Mouse (Mus musculus) CH12F3 (cell line): ENCODE results near the gene Myh1.

Experiments
- in situ Hi-C: fragments of 300-500 bp; cut with MboI; formaldehyde crosslinking; loops from 2 replicates; pipeline ENCODE4 v1.14.3; 2020; ENCODE audit warnings: low sequenced_read_pairs

Gene Myh1

GRCm38 (mm10) chr11:67229166-67229565, 29.3 kb downstream of the Myh1 start:
- in situ Hi-C loops, result no loop called here

GRCm38 (mm10) chr11:67229946-67230345, 30.1 kb downstream of the Myh1 start:
- in situ Hi-C loops, result loop anchor here (10.0 kb wide), 1 partner anchor 115 kb away; no protein-coding TSS in a partner anchor

- in situ Hi-C loops, result loop anchor here (10.0 kb wide), 1 partner anchor 121 kb away; no protein-coding TSS in a partner anchor
Measured at GRCm38 (mm10) chr11:67235639-67236358, 35.9 kb downstream of the Myh1 start.

GRCm38 (mm10) chr11:67236799-67237198, 36.9 kb downstream of the Myh1 start:
- in situ Hi-C loops, result loop anchor here (10.0 kb wide), 1 partner anchor 122 kb away; no protein-coding TSS in a partner anchor

- in situ Hi-C loops, result loop anchor here (10.0 kb wide), 1 partner anchor 123 kb away; no protein-coding TSS in a partner anchor
Measured at GRCm38 (mm10) chr11:67237481-67238079, 37.7 kb downstream of the Myh1 start, which contains the start of gene Myh4. Gene Myh4, plus strand, starts transcription at chr11:67238029.

GRCm38 (mm10) chr11:67241051-67241450, 41.2 kb downstream of the Myh1 start:
- in situ Hi-C loops, result no loop called here

GRCm38 (mm10) chr11:67253691-67254090, 53.8 kb downstream of the Myh1 start:
- in situ Hi-C loops, result no loop called here

GRCm38 (mm10) chr11:67257048-67257447, 57.2 kb downstream of the Myh1 start:
- in situ Hi-C loops, result no loop called here

GRCm38 (mm10) chr11:67260956-67261355, 61.1 kb downstream of the Myh1 start:
- in situ Hi-C loops, result no loop called here
